Mouse (Mus musculus) kidney, adult 2 months (tissue): ENCODE measurements at regions not wholly inside any gene's neighbourhood (a gene's known extent, or its start where the extent isn't known, plus 50 kb on each side); places are given as distances from the start of the nearest gene placed in this dataset.

Source experiments
- DNase-seq: peaks from one replicate; pipeline ENCODE4 v3.0.0; 2021
- H3K27ac ChIP-seq: fragments of 200-500 bp; 2 replicates; pipeline ENCODE4 v1.5.1; 2012; ENCODE audit warnings: low read depth, low read length, control low read depth, inconsistent platforms; ENCODE audit not compliant: insufficient read depth
- H3K27me3 ChIP-seq: fragments of 200-500 bp; replicated peaks from 2 replicates; pipeline ENCODE4 v1.6.1; 2012; ENCODE audit warnings: mild to moderate bottlenecking, moderate library complexity, low read length, inconsistent platforms; ENCODE audit not compliant: control insufficient read depth, insufficient read depth
- H3K36me3 ChIP-seq: fragments of 200-500 bp; 2 replicates; pipeline ENCODE4 v1.6.1; 2012; ENCODE audit warnings: mild to moderate bottlenecking, moderate library complexity, low read length, inconsistent platforms; ENCODE audit not compliant: control insufficient read depth, insufficient read depth
- H3K4me1 ChIP-seq: fragments of 200-500 bp; 2 replicates; pipeline ENCODE4 v1.6.1; 2011; ENCODE audit warnings: low read length; ENCODE audit not compliant: control insufficient read depth, insufficient read depth
- H3K4me3 ChIP-seq: fragments of 200-500 bp; 2 replicates; pipeline ENCODE4 v1.5.1; 2011; ENCODE audit warnings: mild to moderate bottlenecking, low read depth, low read length, control low read depth; ENCODE audit not compliant: insufficient read depth
- CTCF ChIP-seq: fragments of 200-500 bp; conservative IDR thresholded peaks from 2 replicates; pipeline ENCODE4 v1.5.1; 2011; ENCODE audit warnings: low read depth, mild to moderate bottlenecking, control low read depth, low read length, moderate library complexity, mixed read lengths; ENCODE audit not compliant: insufficient read depth, insufficient read length
- POLR2A ChIP-seq: fragments of 200-500 bp; IDR thresholded peaks from one replicate; pipeline ENCODE4 v1.6.1; 2011; ENCODE audit warnings: low read depth, low read length, control low read depth

DNA sequence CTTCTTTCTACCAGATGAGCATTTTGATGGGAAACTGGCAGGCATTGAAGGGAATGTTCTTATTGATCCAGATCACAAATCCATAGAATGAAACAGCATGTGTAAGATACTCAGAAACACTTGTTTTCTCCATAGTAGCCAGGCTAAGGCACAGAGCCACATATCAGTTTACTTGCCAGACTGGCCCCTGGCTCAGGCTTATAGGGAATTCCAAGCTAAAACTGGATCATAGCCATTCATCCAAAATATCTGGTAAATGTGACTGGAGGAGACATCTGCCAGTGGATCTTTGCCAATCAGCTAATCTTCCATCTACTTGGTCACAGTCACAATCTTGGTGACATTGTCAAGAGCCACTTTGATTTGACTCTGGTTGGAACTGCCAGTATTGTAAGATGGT lies 1684.7 kb upstream of the Gm38303 start:
- TF ChIP-seq POLR2A (no peak), CTCF (no peak)
- H3K27ac ChIP-seq: no peak overlapping the region
- DNase-seq: no peak
- no peaks in the 10 kb centered on the region for H3K4me1 ChIP-seq
- H3K36me3 ChIP-seq: no peaks in the 10 kb centered on the region
- no peaks in the 10 kb centered on the region for H3K27me3 ChIP-seq
- H3K4me3 ChIP-seq: no peak overlapping the region

DNA sequence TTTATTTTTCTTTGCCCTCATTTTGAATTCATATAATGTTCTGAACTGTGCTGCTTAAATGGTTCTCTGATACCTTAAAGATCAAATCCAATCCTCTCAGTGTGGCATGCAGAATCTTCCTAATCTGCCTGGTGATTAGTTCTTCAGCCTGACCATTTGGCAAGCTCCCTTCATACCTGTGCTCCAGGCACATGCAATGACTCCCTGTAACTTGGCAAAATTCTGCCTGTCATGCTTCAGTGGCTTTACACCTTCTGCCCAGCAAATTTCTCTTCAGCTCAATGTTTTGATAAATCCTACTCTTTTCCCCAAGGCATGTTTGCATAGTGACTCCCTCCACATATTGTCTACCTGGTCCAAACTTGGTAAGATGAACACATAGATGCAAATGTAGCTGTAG lies 1656.8 kb upstream of the Gm38303 start:
- Histone ChIP-seq H3K27ac (no peak overlapping the region), H3K4me3 (no peak overlapping the region), H3K27me3 (no peaks in the 10 kb centered on the region), H3K36me3 (no peaks in the 10 kb centered on the region), H3K4me1 (no peaks in the 10 kb centered on the region)
- peak; percentile 0 for DNase-seq
- no peak for TF ChIP-seq POLR2A
- no peak for TF ChIP-seq CTCF
